Mouse (Mus musculus) liver, embryonic 14.5 days (tissue): ENCODE results near the gene Dnah14. TPM values are rescaled to one million over a fixed set of nuclear protein-coding genes. Genes with fewer than 3 reads are reported as not detected.

Experiments
- ATAC-seq: fragments of 200-750 bp; cut with Nextera tagmentation; 2 replicates; pipeline ENCODE4 v1.8.0; 2017; ENCODE audit warnings: moderate number of reproducible peaks, mild to moderate bottlenecking, moderate library complexity; ENCODE audit not compliant: insufficient read depth
- DNase-seq, 3 experiments: peaks; one replicate each; pipeline ENCODE4 v3.0.0-alpha.2; 2012 to 2013; ENCODE audit warnings: low read depth in 3 of 3, low spot score in 3 of 3
- H3K27ac ChIP-seq: fragments of 300-500 bp; sonication (generic); 2 replicates; pipeline ENCODE4 v1.5.1; 2014; ENCODE audit warnings: moderate library complexity, mild to moderate bottlenecking, control low read depth, inconsistent platforms
- H3K27me3 ChIP-seq: fragments of 300-500 bp; sonication (generic); 2 replicates; pipeline ENCODE4 v1.6.1; 2014; ENCODE audit warnings: mild to moderate bottlenecking, low read length, moderate library complexity; ENCODE audit not compliant: control insufficient read depth, insufficient read depth
- H3K36me3 ChIP-seq: fragments of 300-500 bp; sonication (generic); replicated peaks from 2 replicates; pipeline ENCODE4 v1.6.1; 2014; ENCODE audit warnings: low read depth; ENCODE audit not compliant: control insufficient read depth, insufficient read depth
- H3K4me1 ChIP-seq, 2 experiments: fragments of 200-500 bp in 1 of 2; fragments of 300-500 bp in 1 of 2; sonication (generic) in 1 of 2; replicated peaks; 2 replicates each; pipeline ENCODE4 v1.6.1; 2012 to 2014; ENCODE audit warnings: antibody characterized with exemption in 1 of 2, inconsistent platforms in 1 of 2, low read length in 1 of 2; ENCODE audit not compliant: control insufficient read depth in 2 of 2, insufficient read depth in 2 of 2
- H3K4me2 ChIP-seq: fragments of 300-500 bp; sonication (generic); 2 replicates; pipeline ENCODE4 v1.6.1; 2014; ENCODE audit warnings: low read depth, mild to moderate bottlenecking, control low read depth, moderate library complexity
- H3K4me3 ChIP-seq, 2 experiments: fragments of 200-500 bp in 1 of 2; fragments of 300-500 bp in 1 of 2; sonication (generic) in 1 of 2; 2 replicates each; pipeline ENCODE4 v1.5.1; 2012 to 2014; ENCODE audit warnings: low read depth in 2 of 2, low read length in 2 of 2, mild to moderate bottlenecking in 2 of 2, control low read depth in 1 of 2, inconsistent platforms in 1 of 2, moderate library complexity in 1 of 2; ENCODE audit not compliant: insufficient read depth in 1 of 2
- H3K9ac ChIP-seq: fragments of 300-500 bp; sonication (generic); replicated peaks from 2 replicates; pipeline ENCODE4 v1.6.1; 2014; ENCODE audit warnings: mild to moderate bottlenecking, control low read depth, moderate library complexity
- H3K9me3 ChIP-seq: fragments of 300-500 bp; sonication (generic); 2 replicates; pipeline ENCODE4 v1.6.1; 2016; ENCODE audit warnings: low read length, mixed read lengths; ENCODE audit not compliant: control insufficient read depth
- CTCF ChIP-seq: IDR thresholded peaks from 2 replicates; pipeline ENCODE4 v1.5.1; 2016; ENCODE audit warnings: antibody characterized with exemption, low read depth, control low read depth
- EP300 ChIP-seq: IDR thresholded peaks from 2 replicates; pipeline ENCODE4 v1.6.1; 2016; ENCODE audit warnings: antibody characterized with exemption, low read depth
- WGBS: fragments of 180-500 bp; shearing (Covaris S2); extraction: QIAGEN DNeasy Blood & Tissue Kit; methylation state at CpG from one replicate; pipeline ENCODE4 v1.1.7; 2014; ENCODE audit not compliant: insufficient replicate concordance; 5-methylcytosine and 5-hydroxymethylcytosine counted together
- polyA plus RNA-seq, 2 experiments: library from polyadenylated mRNA; depleted of rRNA in 1 of 2; stranded (reverse) in 1 of 2; unstranded in 1 of 2; fragments of >200 nt; fragmentation: Nextera tagmentation in 1 of 2; extraction: Ambion mirVana in 1 of 2; gene quantifications; 2 replicates each; pipeline versions ENCODE4 v1.2.1 to v1.2.3; 2012 to 2014

The Dnah14 gene
- polyA plus RNA-seq, 2 experiments = 0.03 to 5.0 TPM

DNA sequence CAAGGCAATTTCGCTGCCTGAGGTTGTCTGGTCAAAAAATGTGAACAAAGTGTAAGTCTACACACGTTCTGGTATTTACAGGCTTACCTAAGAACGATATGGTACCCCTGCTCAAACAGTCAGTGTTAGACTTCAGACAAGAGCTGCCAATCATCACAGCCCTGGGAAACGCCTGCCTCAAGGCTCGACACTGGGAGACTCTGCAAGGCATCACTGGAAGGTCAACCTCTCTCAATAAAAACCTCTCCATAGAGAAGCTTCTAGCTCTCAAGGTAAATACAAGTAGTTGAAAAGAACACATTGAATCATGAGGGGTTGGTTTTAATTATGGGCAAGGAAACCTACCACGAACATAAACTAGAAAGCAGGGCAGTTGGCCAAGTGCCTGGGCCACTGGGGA is 51.9 kb downstream of the Dnah14 start:
- H3K9me3 ChIP-seq = no peaks in the 10 kb centered on the region
- H3K9ac ChIP-seq = no peak overlapping the region
- no peaks in the 10 kb centered on the region for H3K4me1 ChIP-seq
- 47% methylated on average over 6 of the region's 6 CpGs for WGBS
- DNase-seq (no peak), ATAC-seq (no peak)
- H3K27me3 ChIP-seq = no peaks in the 10 kb centered on the region
- no peak overlapping the region for H3K27ac ChIP-seq
- H3K4me3 ChIP-seq = no peak overlapping the region
- no peak for TF ChIP-seq CTCF
- TF ChIP-seq EP300 = no peak
- H3K4me2 ChIP-seq = no peak overlapping the region
- H3K36me3 ChIP-seq = no peaks in the 10 kb centered on the region

DNA sequence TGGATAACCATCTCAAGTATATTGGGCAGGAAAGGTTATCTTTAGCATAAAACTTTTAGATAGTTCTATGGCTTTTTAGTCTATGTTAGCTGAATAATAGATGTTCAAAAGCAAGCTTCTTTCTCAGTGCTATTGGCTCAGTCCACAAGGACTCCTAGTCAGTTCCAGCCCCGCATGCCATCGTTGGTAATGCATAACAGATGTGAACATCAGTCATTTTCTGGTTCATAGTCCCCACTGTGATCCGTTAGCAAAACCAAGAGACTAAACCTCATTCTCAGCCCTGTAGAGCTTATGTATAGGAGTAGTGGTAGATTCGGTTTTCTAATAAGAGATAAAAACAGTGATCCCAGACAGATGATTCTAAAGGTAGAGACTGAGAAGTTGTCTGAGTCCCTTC is 55.0 kb downstream of the Dnah14 start:
- no peak for ATAC-seq
- Histone ChIP-seq H3K4me3 (no peak overlapping the region), H3K9me3 (no peaks in the 10 kb centered on the region), H3K27ac (no peak overlapping the region), H3K27me3 (no peaks in the 10 kb centered on the region), H3K36me3 (no peaks in the 10 kb centered on the region), H3K9ac (no peak overlapping the region), H3K4me1 (no peaks in the 10 kb centered on the region), H3K4me2 (no peak overlapping the region)
- 54% methylated on average over 4 of the region's 4 CpGs for WGBS
- DNase-seq = no peak
- TF ChIP-seq EP300 (no peak), CTCF (no peak)

DNA sequence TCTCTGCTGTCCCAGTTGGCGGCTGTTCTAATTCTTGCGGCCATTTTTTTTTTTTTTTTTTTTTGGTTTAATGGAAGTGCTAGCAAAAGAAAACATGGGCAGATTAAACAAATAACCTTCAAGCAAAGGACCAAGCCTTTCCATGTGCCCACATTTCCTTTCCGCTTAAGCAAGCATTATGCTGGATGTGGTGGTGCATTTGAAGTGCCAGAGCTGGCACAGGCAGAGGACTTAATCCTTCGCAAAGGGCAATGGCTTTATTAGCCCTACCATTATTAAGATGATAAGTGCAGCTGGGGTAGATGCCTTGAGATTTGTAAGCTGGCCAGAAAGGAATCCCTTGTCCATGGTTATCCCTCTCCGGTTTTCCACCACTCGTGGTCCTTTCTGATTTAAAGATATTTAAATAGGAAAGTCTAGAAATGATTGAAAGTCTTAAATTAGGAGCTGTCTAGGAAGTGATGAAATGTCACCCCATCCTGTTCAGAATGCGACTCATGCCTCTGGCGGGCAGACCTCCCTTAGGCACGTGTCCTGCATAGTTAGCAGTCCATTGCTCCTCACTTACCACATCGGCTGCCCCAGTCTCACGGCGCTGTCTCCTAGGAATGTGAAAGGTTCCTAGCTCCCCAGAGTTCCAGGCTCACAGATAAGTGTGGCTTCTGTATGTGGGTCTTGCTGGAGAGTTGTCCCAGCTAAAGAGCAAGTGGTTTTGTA is 61.8 kb downstream of the Dnah14 start:
- ATAC-seq (no peak), DNase-seq (no peak)
- no peak overlapping the region for H3K4me3 ChIP-seq
- TF ChIP-seq CTCF (no peak), EP300 (no peak)
- H3K9me3 ChIP-seq = no peaks in the 10 kb centered on the region
- H3K27ac ChIP-seq = no peak overlapping the region
- H3K27me3 ChIP-seq = no peaks in the 10 kb centered on the region
- no peak overlapping the region for H3K9ac ChIP-seq
- no peaks in the 10 kb centered on the region for H3K4me1 ChIP-seq
- no peaks in the 10 kb centered on the region for H3K36me3 ChIP-seq
- no peak overlapping the region for H3K4me2 ChIP-seq
- 63% methylated on average over 12 of the region's 12 CpGs for WGBS

DNA sequence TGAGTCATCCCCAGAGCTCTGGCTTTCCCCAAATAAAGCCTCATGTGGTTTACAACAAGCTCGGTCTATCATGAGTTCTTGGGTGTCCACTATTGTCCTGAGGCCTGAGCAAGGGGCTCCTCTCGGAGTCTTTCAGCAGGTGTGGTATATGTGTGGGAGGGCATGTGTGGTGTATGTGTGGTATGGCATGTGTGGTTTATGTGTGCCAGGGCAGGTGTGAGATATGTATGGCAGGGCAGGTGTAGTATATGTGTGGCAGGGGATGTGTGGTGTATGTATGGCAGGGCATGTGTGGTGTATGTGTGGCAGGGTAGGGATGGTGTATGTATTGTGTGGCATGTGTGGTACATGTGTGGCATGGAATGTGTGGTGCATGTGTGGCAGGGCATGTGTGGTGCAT is 64.0 kb downstream of the Dnah14 start:
- no peak for DNase-seq
- no peak for ATAC-seq
- no peak overlapping the region for H3K9ac ChIP-seq
- H3K9me3 ChIP-seq = no peaks in the 10 kb centered on the region
- H3K4me3 ChIP-seq = no peak overlapping the region
- 58% methylated on average over 2 of the region's 2 CpGs for WGBS
- no peaks in the 10 kb centered on the region for H3K27me3 ChIP-seq
- TF ChIP-seq CTCF = no peak
- no peak for TF ChIP-seq EP300
- no peaks in the 10 kb centered on the region for H3K36me3 ChIP-seq
- no peaks in the 10 kb centered on the region for H3K4me1 ChIP-seq
- H3K4me2 ChIP-seq = no peak overlapping the region
- H3K27ac ChIP-seq = no peak overlapping the region

DNA sequence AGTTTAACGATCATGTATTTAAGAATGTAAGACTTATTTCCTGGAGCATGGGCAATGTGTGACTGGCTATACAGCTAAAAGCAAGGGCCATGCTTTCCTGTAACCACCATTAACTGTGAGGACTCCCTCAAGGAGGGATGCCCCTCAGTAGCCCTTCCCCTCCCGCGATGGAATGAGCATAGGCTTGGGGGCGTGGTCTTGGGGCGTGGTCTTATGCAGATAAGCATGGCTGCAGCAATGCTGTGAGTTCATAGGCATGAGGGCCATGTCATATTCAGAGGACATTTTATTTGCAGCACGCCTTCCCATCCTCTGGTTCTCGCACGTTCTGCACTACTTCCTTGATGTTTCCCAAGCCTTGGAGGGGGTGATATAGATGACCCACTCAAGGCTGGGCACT is 71.1 kb downstream of the Dnah14 start:
- DNase-seq (no peak), ATAC-seq (no peak)
- TF ChIP-seq CTCF = no peak
- TF ChIP-seq EP300 = no peak
- no peaks in the 10 kb centered on the region for H3K9me3 ChIP-seq
- H3K36me3 ChIP-seq = no peaks in the 10 kb centered on the region
- H3K27me3 ChIP-seq = no peaks in the 10 kb centered on the region
- WGBS = 39% methylated on average over 8 of the region's 8 CpGs
- H3K4me2 ChIP-seq = no peak overlapping the region
- H3K27ac ChIP-seq = no peak overlapping the region
- no peak overlapping the region for H3K4me3 ChIP-seq
- H3K9ac ChIP-seq = no peak overlapping the region
- H3K4me1 ChIP-seq = no peaks in the 10 kb centered on the region
